Mouse (Mus musculus) ES-E14 (cell line): Measurements from ENCODE around the gene 4930452B06Rik. TPM values are rescaled to one million over a fixed set of nuclear protein-coding genes. Genes with fewer than 3 reads are reported as not detected.
"Not testable (repeated sequence)": the region's sequence is repeated elsewhere in the genome, so short reads cannot be mapped to it uniquely, and the experiment has no call there.

Source experiments
- DNase-seq: peaks from one replicate; pipeline ENCODE4 v3.0.0-alpha.2; 2013; ENCODE audit warnings: low read depth, low spot score
- H3K27ac ChIP-seq: 2 replicates; pipeline ENCODE4 v1.5.1; 2012; ENCODE audit warnings: low read depth, mild to moderate bottlenecking, low read length, moderate library complexity, mixed read lengths; ENCODE audit not compliant: poor library complexity, insufficient read depth, severe bottlenecking
- H3K36me3 ChIP-seq: 2 replicates; pipeline ENCODE4 v1.6.1; 2012; ENCODE audit warnings: mild to moderate bottlenecking, low read length, moderate library complexity, mixed read lengths; ENCODE audit not compliant: control insufficient read depth, poor library complexity, insufficient read depth, severe bottlenecking
- H3K4me1 ChIP-seq, 2 experiments: fragments of 150-350 bp in 1 of 2; sonication (generic) in 1 of 2; 2 replicates each; pipeline ENCODE4 v1.6.1; 2012; ENCODE audit warnings: low read length in 2 of 2, mild to moderate bottlenecking in 1 of 2, mixed read lengths in 1 of 2; ENCODE audit not compliant: control insufficient read depth in 2 of 2, insufficient read depth in 2 of 2, poor library complexity in 1 of 2
- H3K4me3 ChIP-seq, 2 experiments: fragments of 150-350 bp in 1 of 2; sonication (generic) in 1 of 2; 2 replicates each; pipeline ENCODE4 v1.5.1; 2012; ENCODE audit warnings: low read length in 2 of 2, low read depth in 1 of 2, mild to moderate bottlenecking in 1 of 2, mixed read lengths in 1 of 2; ENCODE audit not compliant: insufficient read depth in 1 of 2, poor library complexity in 1 of 2, severe bottlenecking in 1 of 2
- H3K9ac ChIP-seq: 2 replicates; pipeline ENCODE4 v1.6.1; 2012; ENCODE audit warnings: low read depth, mild to moderate bottlenecking, low read length, mixed read lengths; ENCODE audit not compliant: poor library complexity, insufficient read depth, severe bottlenecking
- H3K9me3 ChIP-seq: fragments of 150-350 bp; sonication (generic); 2 replicates; pipeline ENCODE4 v1.6.1; 2012; ENCODE audit warnings: low read depth, mild to moderate bottlenecking, low read length; ENCODE audit not compliant: control insufficient read depth, insufficient read depth
- CHD2 ChIP-seq: IDR thresholded peaks from 2 replicates; pipeline ENCODE4 v1.6.1; 2014; ENCODE audit warnings: mild to moderate bottlenecking, low read depth, low read length, inconsistent platforms
- HCFC1 ChIP-seq: IDR thresholded peaks from 2 replicates; pipeline ENCODE4 v1.6.1; 2012; ENCODE audit warnings: low read length, inconsistent platforms, borderline replicate concordance; ENCODE audit not compliant: insufficient read depth
- MAFK ChIP-seq: IDR thresholded peaks from 2 replicates; pipeline ENCODE4 v1.6.1; 2014; ENCODE audit warnings: mild to moderate bottlenecking, low read depth, low read length, inconsistent platforms; ENCODE audit not compliant: insufficient read depth
- ZC3H11A ChIP-seq: IDR thresholded peaks from 2 replicates; pipeline ENCODE4 v1.6.1; 2012; ENCODE audit warnings: low read depth, mild to moderate bottlenecking, inconsistent platforms, low read length, borderline replicate concordance
- ZNF384 ChIP-seq: IDR thresholded peaks from 2 replicates; pipeline ENCODE4 v1.6.1; 2012; ENCODE audit warnings: low read depth, low read length, inconsistent platforms
- in situ Hi-C, 2 experiments: fragments of 600-800 bp; cut with MboI; formaldehyde crosslinking; loops; one replicate each; pipeline ENCODE4 v1.15.1; 2025; ENCODE audit warnings: low sequenced_read_pairs in 2 of 2, inconsistent platforms in 1 of 2; ENCODE audit not compliant: unreplicated experiment in 2 of 2
- total RNA-seq: library from RNA; depleted of rRNA; stranded (reverse); fragments of 300-350 nt; gene quantifications from 2 replicates; pipeline ENCODE4 v1.2.3, GENCODE M21; 2012

The 4930452B06Rik gene
- total RNA-seq, 1 experiment = 7.7 TPM

GRCm38 (mm10) chr14:8604898-8605297, 61.1 kb downstream of the 4930452B06Rik start:
- Histone ChIP-seq H3K4me1 (no peaks in the 10 kb centered on the region), H3K9me3 (no peaks in the 10 kb centered on the region), H3K9ac (no peak overlapping the region), H3K4me3 (no peak overlapping the region), H3K36me3 (no peaks in the 10 kb centered on the region), H3K27ac (no peak overlapping the region)
- TF ChIP-seq HCFC1 (no peak), ZC3H11A (no peak), MAFK (no peak), ZNF384 (no peak), CHD2 (no peak)
- in situ Hi-C loops = loop anchor here in 1 of 2 experiments (25.0 kb wide), 1 partner anchor 243 kb away; no protein-coding TSS in a partner anchor
- DNase-seq = no peak

- in situ Hi-C loops = no loop called here
- no peaks in the 10 kb centered on the region for H3K9me3 ChIP-seq
- H3K4me1 ChIP-seq = no peaks in the 10 kb centered on the region
- no peak overlapping the region for H3K4me3 ChIP-seq
- no peak for DNase-seq
- H3K27ac ChIP-seq = no peak overlapping the region
- no peak overlapping the region for H3K9ac ChIP-seq
- no peaks in the 10 kb centered on the region for H3K36me3 ChIP-seq
- TF ChIP-seq HCFC1 = no peak
- TF ChIP-seq CHD2 = no peak
- no peak for TF ChIP-seq ZNF384
- TF ChIP-seq MAFK = no peak
These were observed 81.0 kb downstream of the 4930452B06Rik start for GRCm38 (mm10) chr14:8585031-8585430.

- H3K4me3 ChIP-seq, H3K36me3 ChIP-seq, in situ Hi-C loops, H3K9ac ChIP-seq, H3K4me1 ChIP-seq, DNase-seq, H3K9me3 ChIP-seq, H3K27ac ChIP-seq: not testable (repeated sequence)
These were observed 115.0 kb downstream of the 4930452B06Rik start for GRCm38 (mm10) chr14:8551006-8551405.

GRCm38 (mm10) chr14:8549108-8549507, 116.9 kb downstream of the 4930452B06Rik start:
- in situ Hi-C loops = no loop called here
- Histone ChIP-seq H3K36me3 (no peaks in the 10 kb centered on the region), H3K9ac (no peak overlapping the region), H3K4me3 (no peak overlapping the region), H3K9me3 (no peaks in the 10 kb centered on the region), H3K4me1 (0 out of 4 replicates have a peak, but pooled peaks cover 0 to 2% of the 10 kb centered on the region in 2 experiments), H3K27ac (no peak overlapping the region)
- TF ChIP-seq ZC3H11A (no peak), MAFK (no peak), HCFC1 (no peak), ZNF384 (no peak), CHD2 (no peak)
- no peak for DNase-seq

- Histone ChIP-seq H3K27ac (no peak overlapping the region), H3K4me1 (no peaks in the 10 kb centered on the region), H3K9ac (no peak overlapping the region), H3K36me3 (no peaks in the 10 kb centered on the region), H3K9me3 (no peaks in the 10 kb centered on the region), H3K4me3 (no peak overlapping the region)
- TF ChIP-seq MAFK = no peak
- TF ChIP-seq ZC3H11A = no peak
- no peak for TF ChIP-seq CHD2
- no peak for TF ChIP-seq ZNF384
- TF ChIP-seq HCFC1 = no peak
- no peak for DNase-seq
- in situ Hi-C loops = no loop called here
These were observed 130.0 kb downstream of the 4930452B06Rik start for GRCm38 (mm10) chr14:8536024-8536423.
